Mouse (Mus musculus): ENCODE measurements at regions not wholly inside any gene's neighbourhood (a gene's known extent, or its start where the extent isn't known, plus 50 kb on each side); places are given as distances from the start of the nearest gene placed in this dataset.

GRCm38 (mm10) chr13:50982005-50982404, 118.7 kb upstream of the Spin1 start:
- no peak for TF ChIP-seq POLR2A (IDR thresholded peaks at IDR 0.05; ENCODE audit: extremely low read depth, insufficient read depth, low read length)
- TF ChIP-seq CTCF (IDR thresholded peaks at IDR 0.05; ENCODE audit: extremely low read depth, insufficient read depth, low read length) = no peak
